Mouse (Mus musculus): ENCODE data around the gene Vsir. TPM values are rescaled to one million over a fixed set of nuclear protein-coding genes. Genes with fewer than 3 reads are reported as not detected.

Gene Vsir
- polyA plus RNA-seq, 1 experiment from 2014 or later = 4.3 TPM

GRCm38 (mm10) chr10:60354881-60355677 is 8.4 kb downstream of the Vsir start:
- ATAC-seq (ENCODE audit: low FRiP score, low TSS enrichment) (no peak), DNase-seq (ENCODE audit: low spot score) (no peak)
- Histone ChIP-seq H3K36me3 (ENCODE audit: control insufficient read depth, insufficient read depth, low read length) (no peaks in the 10 kb centered on the region), H3K4me1 (replicated peaks; ENCODE audit: control insufficient read depth, insufficient read depth) (peaks cover 6% of the 10 kb centered on the region; the same call in 1 of the 2 replicates), H3K4me3 (ENCODE audit: low read depth, low read length) (no peak overlapping the region), H3K27ac (replicated peaks) (peak overlapping the region; percentile 75), H3K4me2 (replicated peaks; ENCODE audit: low read depth) (no peak overlapping the region), H3K9me3 (ENCODE audit: control insufficient read depth, low read length) (no peaks in the 10 kb centered on the region), H3K9ac (ENCODE audit: low read length) (no peak overlapping the region), H3K27me3 (ENCODE audit: control insufficient read depth, insufficient read depth, low read length) (no peaks in the 10 kb centered on the region)
- TF ChIP-seq CTCF (IDR thresholded peaks at IDR 0.05; ENCODE audit: low read depth) (no peak), EP300 (optimal IDR thresholded peaks at IDR 0.05) (no peak)
- 50% methylated on average over 11 of the region's 11 CpGs for WGBS

GRCm38 (mm10) chr10:60357441-60357840 is 10.8 kb downstream of the Vsir start:
- H3K9me3 ChIP-seq (ENCODE audit: control insufficient read depth, low read length) = no peaks in the 10 kb centered on the region
- no peak overlapping the region for H3K27ac ChIP-seq (replicated peaks)
- 89% methylated on average over 4 of the region's 4 CpGs for WGBS
- ATAC-seq (ENCODE audit: low FRiP score, low TSS enrichment) (no peak), DNase-seq (ENCODE audit: low spot score) (no peak)
- no peaks in the 10 kb centered on the region for H3K27me3 ChIP-seq (ENCODE audit: control insufficient read depth, insufficient read depth, low read length)
- H3K4me2 ChIP-seq (replicated peaks; ENCODE audit: low read depth) = no peak overlapping the region
- H3K36me3 ChIP-seq (ENCODE audit: control insufficient read depth, insufficient read depth, low read length) = no peaks in the 10 kb centered on the region
- H3K4me1 ChIP-seq (replicated peaks; ENCODE audit: control insufficient read depth, insufficient read depth) = no peaks in the 10 kb centered on the region
- H3K4me3 ChIP-seq (ENCODE audit: low read depth, low read length) = no peak overlapping the region
- no peak overlapping the region for H3K9ac ChIP-seq (ENCODE audit: low read length)
- TF ChIP-seq CTCF (IDR thresholded peaks at IDR 0.05; ENCODE audit: low read depth) (no peak), EP300 (optimal IDR thresholded peaks at IDR 0.05) (no peak)

GRCm38 (mm10) chr10:60357901-60358300 is 11.2 kb downstream of the Vsir start:
- TF ChIP-seq EP300 (optimal IDR thresholded peaks at IDR 0.05) (no peak), CTCF (IDR thresholded peaks at IDR 0.05; ENCODE audit: low read depth) (no peak)
- no peak for ATAC-seq (ENCODE audit: low FRiP score, low TSS enrichment)
- H3K9ac ChIP-seq (ENCODE audit: low read length) = no peak overlapping the region
- WGBS = 93% methylated on average over 14 of the region's 14 CpGs
- H3K9me3 ChIP-seq (ENCODE audit: control insufficient read depth, low read length) = no peaks in the 10 kb centered on the region
- no peak for DNase-seq (ENCODE audit: low spot score)
- H3K4me3 ChIP-seq (ENCODE audit: low read depth, low read length) = no peak overlapping the region
- H3K4me2 ChIP-seq (replicated peaks; ENCODE audit: low read depth) = no peak overlapping the region
- no peak overlapping the region for H3K27ac ChIP-seq (replicated peaks)
- H3K27me3 ChIP-seq (ENCODE audit: control insufficient read depth, insufficient read depth, low read length) = no peaks in the 10 kb centered on the region
- no peaks in the 10 kb centered on the region for H3K36me3 ChIP-seq (ENCODE audit: control insufficient read depth, insufficient read depth, low read length)
- H3K4me1 ChIP-seq (replicated peaks; ENCODE audit: control insufficient read depth, insufficient read depth) = no peaks in the 10 kb centered on the region

DNA sequence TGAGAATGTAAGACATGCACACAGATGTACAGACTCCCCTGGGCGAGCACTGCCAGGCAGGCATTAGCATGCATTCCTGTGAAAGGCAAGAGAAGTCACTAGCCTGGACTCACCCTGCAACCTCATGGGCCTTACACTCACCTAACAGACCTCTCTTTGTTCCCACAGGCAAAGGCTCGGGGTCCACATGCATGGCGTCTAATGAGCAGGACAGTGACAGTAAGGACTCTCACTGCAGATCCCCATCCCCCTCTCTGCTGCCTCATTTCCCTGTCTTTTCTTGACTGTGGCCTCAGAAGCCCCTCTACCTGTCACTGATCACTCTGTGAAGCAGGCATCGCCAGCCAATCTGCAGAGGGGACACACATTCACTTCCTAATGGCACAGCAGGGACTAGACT is 12.1 kb downstream of the Vsir start:
- no peak overlapping the region for H3K27ac ChIP-seq (replicated peaks)
- no peaks in the 10 kb centered on the region for H3K4me1 ChIP-seq (replicated peaks; ENCODE audit: control insufficient read depth, insufficient read depth)
- no peak overlapping the region for H3K9ac ChIP-seq (ENCODE audit: low read length)
- no peaks in the 10 kb centered on the region for H3K9me3 ChIP-seq (ENCODE audit: control insufficient read depth, low read length)
- no peak overlapping the region for H3K4me2 ChIP-seq (replicated peaks; ENCODE audit: low read depth)
- no peaks in the 10 kb centered on the region for H3K27me3 ChIP-seq (ENCODE audit: control insufficient read depth, insufficient read depth, low read length)
- ATAC-seq (ENCODE audit: low FRiP score, low TSS enrichment) = no peak
- 57% methylated on average over 4 of the region's 4 CpGs for WGBS
- no peaks in the 10 kb centered on the region for H3K36me3 ChIP-seq (ENCODE audit: control insufficient read depth, insufficient read depth, low read length)
- TF ChIP-seq CTCF (IDR thresholded peaks at IDR 0.05; ENCODE audit: low read depth) = no peak
- no peak for TF ChIP-seq EP300 (optimal IDR thresholded peaks at IDR 0.05)
- no peak overlapping the region for H3K4me3 ChIP-seq (ENCODE audit: low read depth, low read length)
- no peak for DNase-seq (ENCODE audit: low spot score)

DNA sequence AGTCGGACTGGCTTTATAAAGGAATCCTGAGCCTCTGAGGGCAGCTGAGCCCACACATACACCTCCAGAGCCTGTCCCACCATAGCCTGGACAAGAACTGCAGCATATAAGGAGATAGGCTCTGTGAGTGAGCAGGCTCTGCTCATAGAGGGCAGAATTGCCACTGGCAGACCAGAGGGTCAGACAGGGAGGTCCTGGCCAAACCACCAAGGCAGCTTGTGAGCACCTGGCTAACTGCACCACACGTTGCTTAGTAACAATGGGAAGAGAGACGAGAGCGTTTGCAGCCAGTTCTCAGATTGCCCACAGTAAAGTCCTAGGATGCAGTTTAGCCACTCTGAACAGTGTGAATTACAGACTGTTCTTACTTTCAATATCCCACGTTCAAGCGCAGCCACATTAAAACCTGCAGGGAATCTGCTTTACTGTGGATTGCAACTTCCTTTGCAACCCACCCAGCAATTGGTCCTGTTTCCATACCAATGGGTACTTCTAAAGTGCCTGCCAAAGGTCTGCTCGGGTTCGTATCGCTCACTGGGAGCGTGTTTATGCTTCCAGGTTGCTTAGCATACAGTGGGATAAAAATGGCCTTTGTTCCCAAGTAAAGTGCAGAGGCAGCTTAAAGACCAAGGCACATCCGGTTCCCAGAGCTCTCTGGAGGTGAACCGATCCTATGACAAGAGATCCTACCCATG is 15.1 kb downstream of the Vsir start:
- no peak for DNase-seq (ENCODE audit: low spot score)
- no peak for TF ChIP-seq EP300 (optimal IDR thresholded peaks at IDR 0.05)
- no peak for TF ChIP-seq CTCF (IDR thresholded peaks at IDR 0.05; ENCODE audit: low read depth)
- H3K9ac ChIP-seq (ENCODE audit: low read length) = no peak overlapping the region

DNA sequence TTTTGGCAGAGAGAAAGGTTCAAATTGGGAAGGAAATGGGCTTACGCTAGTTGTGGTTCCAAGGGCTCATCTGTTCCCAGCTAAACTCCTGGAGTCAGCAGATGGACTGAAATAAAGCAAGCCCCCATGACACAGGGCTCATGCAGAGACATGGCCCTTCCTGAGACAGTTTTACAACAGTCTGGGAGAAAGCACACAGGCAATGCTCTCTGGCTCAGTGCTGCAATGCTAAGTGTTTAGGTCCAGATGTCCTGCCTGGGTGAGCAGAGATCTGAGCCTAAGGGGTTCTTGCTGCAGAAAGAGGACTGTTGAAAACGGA is 15.6 kb downstream of the Vsir start:
- Histone ChIP-seq H3K36me3 (ENCODE audit: control insufficient read depth, insufficient read depth, low read length) (no peaks in the 10 kb centered on the region; the same call in 1 of the 2 replicates), H3K9ac (ENCODE audit: low read length) (no peak overlapping the region), H3K4me3 (ENCODE audit: low read depth, low read length) (no peak overlapping the region), H3K4me1 (replicated peaks; ENCODE audit: control insufficient read depth, insufficient read depth) (no peaks in the 10 kb centered on the region), H3K27ac (replicated peaks) (peak overlapping the region; percentile 6; the same call in 1 of the 2 replicates), H3K27me3 (ENCODE audit: control insufficient read depth, insufficient read depth, low read length) (no peaks in the 10 kb centered on the region), H3K4me2 (replicated peaks; ENCODE audit: low read depth) (no peak overlapping the region), H3K9me3 (ENCODE audit: control insufficient read depth, low read length) (no peaks in the 10 kb centered on the region)
- no peak for DNase-seq (ENCODE audit: low spot score)
- 40% methylated on average over 2 of the region's 2 CpGs for WGBS
- no peak for TF ChIP-seq CTCF (IDR thresholded peaks at IDR 0.05; ENCODE audit: low read depth)
- TF ChIP-seq EP300 (optimal IDR thresholded peaks at IDR 0.05) = no peak
- ATAC-seq (ENCODE audit: low FRiP score, low TSS enrichment) = no peak; the same call in 1 of the 2 replicates

More for the DNA sequence above, 15.1 kb downstream of the Vsir start:
- no peaks in the 10 kb centered on the region for H3K27me3 ChIP-seq (ENCODE audit: control insufficient read depth, insufficient read depth, low read length)
- H3K4me1 ChIP-seq (replicated peaks; ENCODE audit: control insufficient read depth, insufficient read depth) = no peaks in the 10 kb centered on the region
- H3K36me3 ChIP-seq (ENCODE audit: control insufficient read depth, insufficient read depth, low read length) = no peaks in the 10 kb centered on the region
- 46% methylated on average over 12 of the region's 12 CpGs for WGBS
- no peaks in the 10 kb centered on the region for H3K9me3 ChIP-seq (ENCODE audit: control insufficient read depth, low read length)
- no peak overlapping the region for H3K4me3 ChIP-seq (ENCODE audit: low read depth, low read length)
- no peak overlapping the region; the same call in 1 of the 2 replicates for H3K27ac ChIP-seq (replicated peaks)
- ATAC-seq (ENCODE audit: low FRiP score, low TSS enrichment) = no peak
- no peak overlapping the region for H3K4me2 ChIP-seq (replicated peaks; ENCODE audit: low read depth)
